Mouse (Mus musculus) brain, embryonic 14.5 days (tissue): Measurements from ENCODE around the gene Rtl8b.

Experiments used
- CTCF ChIP-seq: fragments of 200-500 bp; IDR thresholded peaks from 2 replicates; pipeline ENCODE4 v1.5.1; 2012; ENCODE audit warnings: inconsistent platforms, mild to moderate bottlenecking, moderate library complexity, borderline replicate concordance; ENCODE audit not compliant: insufficient read depth, insufficient read length; ENCODE audit errors: extremely low read depth
- POLR2A ChIP-seq: fragments of 200-500 bp; IDR thresholded peaks from 2 replicates; pipeline ENCODE4 v1.6.1; 2012; ENCODE audit warnings: mild to moderate bottlenecking, inconsistent platforms, borderline replicate concordance; ENCODE audit not compliant: poor library complexity, insufficient read depth, insufficient read length, severe bottlenecking; ENCODE audit errors: extremely low read depth

- no peak for TF ChIP-seq CTCF
- TF ChIP-seq POLR2A, result no peak
These were observed 21.9 kb upstream of the Rtl8b start for GRCm38 (mm10) chrX:53692065-53692464.
